Mouse (Mus musculus) cerebellum, adult 2 months (tissue): ENCODE data around the gene Renbp.

Experiments
- CTCF ChIP-seq: fragments of 200-500 bp; IDR thresholded peaks from 2 replicates; pipeline ENCODE4 v1.5.1; 2011; ENCODE audit warnings: low read depth, mild to moderate bottlenecking, control low read depth, low read length, moderate library complexity, borderline replicate concordance; ENCODE audit not compliant: insufficient read depth
- POLR2A ChIP-seq: fragments of 200-500 bp; IDR thresholded peaks from 2 replicates; pipeline ENCODE4 v1.6.1; 2011; ENCODE audit warnings: low read length, control low read depth, borderline replicate concordance; ENCODE audit not compliant: insufficient read depth

- TF ChIP-seq CTCF (no peak), POLR2A (no peak)
Observed at GRCm38 (mm10) chrX:73910049-73910448, 20.6 kb downstream of the Renbp start.
